Mouse (Mus musculus) E14TG2a.4 (cell line): ENCODE measurements around the gene Rnase12.

Source experiments
- CTCF ChIP-seq: conservative IDR thresholded peaks from 2 replicates; pipeline ENCODE4 v1.5.1; 2014; ENCODE audit warnings: low read length
- POU5F1 ChIP-seq: IDR thresholded peaks from 2 replicates; pipeline ENCODE4 v1.6.1; 2014; ENCODE audit warnings: low read length, borderline replicate concordance

- TF ChIP-seq CTCF (no peak), POU5F1 (no peak)
Observed at GRCm38 (mm10) chr14:51008781-51009180, 48.7 kb downstream of the Rnase12 start.
